Mouse (Mus musculus): ENCODE measurements around the gene Gm21586. TPM values are rescaled to one million over a fixed set of nuclear protein-coding genes. Genes with fewer than 3 reads are reported as not detected.
"Not testable (repeated sequence)": the region's sequence is repeated elsewhere in the genome, so short reads cannot be mapped to it uniquely, and the experiment has no call there.

Gene Gm21586
- not detected in 2 replicates for polyA plus RNA-seq (2012; rRNA removed)

DNA sequence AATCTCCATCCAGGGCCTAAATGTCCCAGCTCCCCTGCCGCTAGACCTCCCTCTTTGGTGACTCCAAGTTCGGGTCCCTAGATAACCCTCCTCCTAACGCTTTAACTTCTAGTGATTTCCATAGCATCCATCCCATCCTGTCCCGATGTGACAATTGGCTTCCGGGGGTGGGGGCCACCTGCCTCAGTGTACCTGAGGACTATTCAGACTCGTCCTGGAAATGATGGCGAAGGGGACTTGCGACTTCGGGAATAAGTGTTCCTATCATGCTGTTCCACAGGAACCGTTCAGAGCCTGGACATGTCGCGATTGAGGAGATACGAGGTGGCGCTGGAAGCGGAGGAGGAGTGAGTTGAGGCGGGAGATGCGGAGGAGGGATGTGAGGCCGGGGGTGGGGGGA, at the start of gene Gm21586:
Gm21586 (plus strand) TSS at position 301 of the 400 bp plus-strand sequence.
- H3K4me3 ChIP-seq (replicated peaks; ENCODE audit: extremely low read depth, low read depth, low read length); DNase-seq; H3K4me1 ChIP-seq (ENCODE audit: control insufficient read depth, insufficient read depth, low read length): not testable (repeated sequence)
- no CpG with 5 or more reads among the region's 18 CpGs for WGBS

DNA sequence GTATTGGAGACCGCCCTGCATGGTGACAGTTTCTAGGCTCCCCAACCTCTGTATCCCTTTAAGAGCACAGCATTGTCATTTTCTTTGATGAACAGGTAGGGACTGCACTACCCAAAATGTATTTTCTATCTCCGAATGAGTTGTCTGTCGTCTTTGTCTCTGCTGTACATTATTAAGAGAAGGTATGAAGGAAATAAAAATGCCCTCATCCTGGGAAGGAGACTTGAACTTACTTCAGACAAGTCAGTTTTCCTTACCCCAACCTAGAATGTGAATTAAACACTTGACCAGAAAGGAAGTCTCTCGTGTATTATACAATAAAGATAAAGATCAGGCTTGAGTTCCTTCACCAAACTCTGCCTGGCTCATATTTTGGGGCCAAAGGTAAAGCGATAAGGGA, 27.3 kb downstream of the Gm21586 start, which contains the start of gene Gm2163:
Gm2163 (plus strand) TSS at position 301 of the 400 bp plus-strand sequence.
- H3K4me1 ChIP-seq (ENCODE audit: control insufficient read depth, insufficient read depth, low read length); DNase-seq; H3K4me3 ChIP-seq (replicated peaks; ENCODE audit: extremely low read depth, low read depth, low read length): not testable (repeated sequence)
- WGBS = no CpG with 5 or more reads among the region's 5 CpGs

Other genes with a start within 250 kb of the Gm21586 start
- gene Gm10600, start 198.7 kb upstream of the Gm21586 start, polyA plus RNA-seq (2012; rRNA removed) = not detected in 2 replicates
- gene Ccl21b, start 183.6 kb upstream of the Gm21586 start, polyA plus RNA-seq (2012; rRNA removed) = 4.7 and 12.9 TPM in 2 replicates
- not detected in 2 replicates for gene Gm21953, start 145.1 kb upstream of the Gm21586 start, polyA plus RNA-seq (2012; rRNA removed)
- gene Fam205a3, start 121.0 kb upstream of the Gm21586 start, polyA plus RNA-seq (2012; rRNA removed) = not detected in 2 replicates
- gene Gm2163, start 27.4 kb downstream of the Gm21586 start, polyA plus RNA-seq (2012; rRNA removed) = 0.06 and 0.13 TPM in 2 replicates
- not detected in 2 replicates for gene Fam205a2, start 88.8 kb downstream of the Gm21586 start, polyA plus RNA-seq (2012; rRNA removed)
- 4.7 and 12.9 TPM in 2 replicates for gene Gm10591, start 172.8 kb downstream of the Gm21586 start, polyA plus RNA-seq (2012; rRNA removed)
- gene Gm2564, start 190.3 kb downstream of the Gm21586 start, polyA plus RNA-seq (2012; rRNA removed) = 4.9 and 7.1 TPM in 2 replicates
- not detected in 2 replicates for gene Ccl27b, start 215.9 kb downstream of the Gm21586 start, polyA plus RNA-seq (2012; rRNA removed)
- 0.09 and 0.46 TPM in 2 replicates for gene Il11ra2, start 222.5 kb downstream of the Gm21586 start, polyA plus RNA-seq (2012; rRNA removed)